ENCODE assay signal across 7 mouse cellular contexts in genomic region chr17:29381472-29381871, GRCm38 (mm10). TPM values are rescaled to one million over a fixed set of nuclear protein-coding genes. Genes with fewer than 3 reads are reported as not detected.
A peak's percentile ranks its signal among the peaks of the same experiment; 100 is the strongest.
DNase-seq lines count a peak whose midpoint lies in the region; ATAC-seq and TF ChIP-seq lines count a peak whose summit lies in the region.

No protein-coding gene starts in this region.

- 15% methylated on average over 7 of the region's 7 CpGs for WGBS in kidney, adult 2 months
- WGBS in liver, embryonic 14.5 days (ENCODE audit: insufficient replicate concordance) = 12% methylated on average over 7 of the region's 7 CpGs
- WGBS in neural tube, embryonic 14.5 days = 25% methylated on average over 7 of the region's 7 CpGs

- H3K4me1 ChIP-seq in kidney, adult 2 months (ENCODE audit: control insufficient read depth, insufficient read depth, low read length) = no peaks in the 10 kb centered on the region
- peaks cover 0 to 2% of the 10 kb centered on the region in 2 experiments; a peak in 2 of 4 replicates for H3K4me1 ChIP-seq in liver, embryonic 14.5 days (replicated peaks; ENCODE audit: control insufficient read depth in 2 of 2, insufficient read depth in 2 of 2, low read length in 1 of 2)
- H3K4me1 ChIP-seq in neural tube, embryonic 14.5 days (ENCODE audit: control insufficient read depth, insufficient read depth, low read length) = no peaks in the 10 kb centered on the region

- H3K27me3 ChIP-seq in kidney, adult 2 months (replicated peaks; ENCODE audit: control insufficient read depth, insufficient read depth, low read length) = no peaks in the 10 kb centered on the region
- H3K27me3 ChIP-seq in liver, embryonic 14.5 days (ENCODE audit: control insufficient read depth, insufficient read depth, low read length) = no peaks in the 10 kb centered on the region
- no peaks in the 10 kb centered on the region for H3K27me3 ChIP-seq in neural tube, embryonic 14.5 days (ENCODE audit: control insufficient read depth, insufficient read depth, low read length)

- peak; percentile 57 to 65 for DNase-seq in CD8-positive naive resting alpha-beta T cell, adult 2 months (ENCODE audit: low read depth in 2 of 2, low spot score in 2 of 2)
- peak; percentile 68 for DNase-seq in Muller cell, postnatal 12 days (ENCODE audit: inconsistent ontology term)
- DNase-seq in cerebellum, postnatal 14 days = peak; percentile 70 to 84
- peak; percentile 77 for DNase-seq in gastrocnemius, postnatal 14 days
- DNase-seq in kidney, adult 2 months = peak; percentile 81
- DNase-seq in liver, embryonic 14.5 days (ENCODE audit: low read depth in 3 of 3, low spot score in 3 of 3) = peak; percentile 62 to 81 (median 65)

- intact Hi-C loops in gastrocnemius, postnatal 14 days (cut with DNase I; ENCODE audit: low total_unique reads) = no loop called here

- H3K36me3 ChIP-seq in kidney, adult 2 months (ENCODE audit: control insufficient read depth, insufficient read depth, low read length) = no peaks in the 10 kb centered on the region
- H3K36me3 ChIP-seq in liver, embryonic 14.5 days (replicated peaks; ENCODE audit: control insufficient read depth, insufficient read depth, low read depth) = no peaks in the 10 kb centered on the region
- no peaks in the 10 kb centered on the region for H3K36me3 ChIP-seq in neural tube, embryonic 14.5 days (ENCODE audit: control insufficient read depth, insufficient read depth, low read length)

- H3K9me3 ChIP-seq in liver, embryonic 14.5 days (ENCODE audit: control insufficient read depth, low read length) = no peaks in the 10 kb centered on the region
- no peaks in the 10 kb centered on the region for H3K9me3 ChIP-seq in neural tube, embryonic 14.5 days (ENCODE audit: control insufficient read depth, low read length)

- no peak overlapping the region for H3K4me3 ChIP-seq in kidney, adult 2 months (ENCODE audit: insufficient read depth, low read depth, low read length)
- H3K4me3 ChIP-seq in liver, embryonic 14.5 days (ENCODE audit: insufficient read depth in 1 of 2, low read depth in 2 of 2, low read length in 2 of 2) = no peak overlapping the region
- no peak overlapping the region for H3K4me3 ChIP-seq in neural tube, embryonic 14.5 days (ENCODE audit: low read depth, low read length)

- H3K27ac ChIP-seq in kidney, adult 2 months (ENCODE audit: insufficient read depth, low read depth, low read length) = no peak overlapping the region
- H3K27ac ChIP-seq in liver, embryonic 14.5 days = no peak overlapping the region
- H3K27ac ChIP-seq in neural tube, embryonic 14.5 days (ENCODE audit: low read depth, low read length) = no peak overlapping the region

- ATAC-seq in liver, embryonic 14.5 days (ENCODE audit: insufficient read depth) = peak; percentile 58
- ATAC-seq in neural tube, embryonic 14.5 days (ENCODE audit: low read depth) = peak; percentile 49; the same call in 1 of the 2 replicates

- TF ChIP-seq CTCF in kidney, adult 2 months (conservative IDR thresholded peaks at IDR 0.05; ENCODE audit: insufficient read depth, insufficient read length, low read depth, low read length) = peak; percentile 96
- peak; percentile 95 for TF ChIP-seq CTCF in liver, embryonic 14.5 days (IDR thresholded peaks at IDR 0.05; ENCODE audit: low read depth)

- H3K9ac ChIP-seq in liver, embryonic 14.5 days (replicated peaks) = no peak overlapping the region
- H3K9ac ChIP-seq in neural tube, embryonic 14.5 days (replicated peaks; ENCODE audit: low read depth, low read length) = no peak overlapping the region

- TF ChIP-seq EP300 in liver, embryonic 14.5 days (IDR thresholded peaks at IDR 0.05; ENCODE audit: low read depth) = no peak

- TF ChIP-seq POLR2A in kidney, adult 2 months (IDR thresholded peaks at IDR 0.05; ENCODE audit: low read depth, low read length) = no peak

- H3K4me2 ChIP-seq in liver, embryonic 14.5 days (ENCODE audit: low read depth) = no peak overlapping the region
- H3K4me2 ChIP-seq in neural tube, embryonic 14.5 days (ENCODE audit: low read depth, low read length) = no peak overlapping the region

RNA-seq across cellular contexts. Expression of gene Fgd2, which starts 20.8 kb away (rescaled TPM):
- 1 to 10 TPM; 1.6 to 1.8 TPM for total RNA-seq in gastrocnemius, postnatal 14 days (2021)
- polyA plus RNA-seq in kidney, adult 2 months (2012; rRNA removed) = 10.1 and 11.4 TPM in 2 replicates
- 8.5 and 8.6 TPM in 2 replicates for polyA plus RNA-seq in liver, embryonic 14.5 days (2012; rRNA removed)
- polyA plus RNA-seq in liver, embryonic 14.5 days (2014; fragmentation: Nextera tagmentation; extraction: Ambion mirVana) = 3.8 and 4.0 TPM in 2 replicates
- polyA plus RNA-seq in neural tube, embryonic 14.5 days (2014; fragmentation: Nextera tagmentation; extraction: Ambion mirVana) = 3.7 and 3.8 TPM in 2 replicates

RNA-seq across cellular contexts. Expression of gene Mtch1, which starts 33.7 kb away (rescaled TPM):
- 100 to 1,000 TPM; 141 to 160 TPM for total RNA-seq in gastrocnemius, postnatal 14 days (2021)
- polyA plus RNA-seq in kidney, adult 2 months (2012; rRNA removed) = 375 and 393 TPM in 2 replicates
- polyA plus RNA-seq in liver, embryonic 14.5 days (2012; rRNA removed) = 61.1 and 69.0 TPM in 2 replicates
- polyA plus RNA-seq in liver, embryonic 14.5 days (2014; fragmentation: Nextera tagmentation; extraction: Ambion mirVana) = 54.3 and 64.3 TPM in 2 replicates
- polyA plus RNA-seq in neural tube, embryonic 14.5 days (2014; fragmentation: Nextera tagmentation; extraction: Ambion mirVana) = 517 and 551 TPM in 2 replicates
